Comparison of ENCODE assay signal across 15 mouse cellular contexts in genomic region chr7:65710301-65710700, GRCm38 (mm10).
"Had no signal": no experiment of that assay in that cellular context is flagged by ENCODE, and none has a peak within 500 bp of the region (broad histone marks: within the 10 kb centered on the region; RNA-seq: fewer than 3 reads in every experiment).

No protein-coding gene starts in this region.

- H3K4me3 ChIP-seq: neural tube, embryonic 15.5 days; stomach, embryonic 15.5 days had no signal

- H3K9me3 ChIP-seq: neural tube, embryonic 15.5 days; stomach, embryonic 15.5 days had no signal

- H3K4me1 ChIP-seq: neural tube, embryonic 15.5 days; stomach, embryonic 15.5 days had no signal

- H3K36me3 ChIP-seq: neural tube, embryonic 15.5 days; stomach, embryonic 15.5 days had no signal

- DNase-seq: retina, postnatal 1 day; right cerebral cortex, adult 18-20 months; right cerebral cortex, postnatal 14 days; right cerebral cortex, postnatal 25 days; right cerebral cortex, postnatal 4 days; spleen, adult 18-20 months; thymus, adult 18-20 months; thymus, adult 2 months; thymus, postnatal 14 days; thymus, postnatal 25 days; thymus, postnatal 36 days; thymus, postnatal 4 days had no signal

- H3K9ac ChIP-seq: neural tube, embryonic 15.5 days; stomach, embryonic 15.5 days had no signal

- H3K27ac ChIP-seq: neural tube, embryonic 15.5 days; stomach, embryonic 15.5 days; stomach, postnatal 0 days had no signal
